Mouse (Mus musculus) megakaryocyte, embryonic 14.5 days (primary cell): ENCODE measurements around the gene Nkd1.

Experiments
- FLI1 ChIP-seq: IDR thresholded peaks from 2 replicates; pipeline ENCODE4 v1.6.1; 2012; ENCODE audit warnings: low read length, inconsistent platforms, mixed read lengths
- GATA1 ChIP-seq: IDR thresholded peaks from 3 replicates; pipeline ENCODE4 v1.6.1; 2012; ENCODE audit warnings: mixed read lengths, low read length, inconsistent platforms, borderline replicate concordance

DNA sequence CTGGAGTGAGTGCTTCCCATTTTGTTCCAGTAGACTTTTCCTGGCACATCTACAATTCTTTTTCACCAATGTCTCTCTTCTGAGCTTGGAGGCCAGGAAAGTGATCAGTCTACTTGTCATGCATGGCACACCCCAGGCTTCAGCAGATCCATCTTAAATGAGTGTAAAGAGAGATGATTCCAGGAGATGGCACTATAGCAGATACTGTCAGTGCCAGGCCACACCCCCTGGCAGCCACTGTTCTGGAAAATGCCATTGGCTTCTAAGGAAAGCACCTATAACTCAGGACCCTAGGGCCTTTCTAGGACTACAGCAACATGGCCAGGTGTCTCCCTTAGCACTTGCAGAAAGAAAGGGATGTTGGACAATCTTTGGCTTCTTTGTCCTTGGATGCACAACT is 109.9 kb downstream of the Nkd1 start:
- no peak for TF ChIP-seq FLI1
- TF ChIP-seq GATA1 = no peak
